Mouse (Mus musculus): ENCODE measurements around the gene Pmm2. TPM values are rescaled to one million over a fixed set of nuclear protein-coding genes. Genes with fewer than 3 reads are reported as not detected.

Pmm2 gene
- polyA plus RNA-seq, 1 experiment from 2014 or later = 54.1 TPM

DNA sequence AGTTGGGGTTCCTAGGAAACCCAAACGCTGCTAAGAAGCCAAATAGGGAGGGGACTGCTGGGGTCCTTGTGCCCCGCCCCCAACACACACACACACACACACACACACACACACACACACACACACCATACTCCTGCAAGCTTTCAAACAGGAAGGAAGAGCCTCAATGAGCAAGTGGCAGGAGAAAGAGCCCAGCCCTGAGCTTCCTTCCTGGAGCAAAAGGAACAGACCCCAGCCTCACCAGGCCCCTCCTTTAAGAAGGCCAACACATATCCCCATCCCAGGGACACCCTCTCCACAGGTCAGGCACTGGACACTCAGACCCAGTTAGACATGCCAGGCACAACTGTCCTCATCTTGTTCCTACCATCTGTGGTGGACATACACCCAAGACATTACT is 25.5 kb downstream of the Pmm2 start:
- H3K27me3 ChIP-seq = no peaks in the 10 kb centered on the region
- no peaks in the 10 kb centered on the region for H3K9me3 ChIP-seq
- no peak for ATAC-seq (ENCODE audit: low FRiP score)
- peaks cover 32% of the 10 kb centered on the region for H3K4me1 ChIP-seq
- peaks cover 53% of the 10 kb centered on the region for H3K36me3 ChIP-seq (replicated peaks)
- H3K4me3 ChIP-seq (replicated peaks) = no peak overlapping the region
- no peak overlapping the region for H3K27ac ChIP-seq
- WGBS = no CpG with 5 or more reads among the region's 2 CpGs
- H3K4me2 ChIP-seq = no peak overlapping the region
- H3K9ac ChIP-seq = no peak overlapping the region

DNA sequence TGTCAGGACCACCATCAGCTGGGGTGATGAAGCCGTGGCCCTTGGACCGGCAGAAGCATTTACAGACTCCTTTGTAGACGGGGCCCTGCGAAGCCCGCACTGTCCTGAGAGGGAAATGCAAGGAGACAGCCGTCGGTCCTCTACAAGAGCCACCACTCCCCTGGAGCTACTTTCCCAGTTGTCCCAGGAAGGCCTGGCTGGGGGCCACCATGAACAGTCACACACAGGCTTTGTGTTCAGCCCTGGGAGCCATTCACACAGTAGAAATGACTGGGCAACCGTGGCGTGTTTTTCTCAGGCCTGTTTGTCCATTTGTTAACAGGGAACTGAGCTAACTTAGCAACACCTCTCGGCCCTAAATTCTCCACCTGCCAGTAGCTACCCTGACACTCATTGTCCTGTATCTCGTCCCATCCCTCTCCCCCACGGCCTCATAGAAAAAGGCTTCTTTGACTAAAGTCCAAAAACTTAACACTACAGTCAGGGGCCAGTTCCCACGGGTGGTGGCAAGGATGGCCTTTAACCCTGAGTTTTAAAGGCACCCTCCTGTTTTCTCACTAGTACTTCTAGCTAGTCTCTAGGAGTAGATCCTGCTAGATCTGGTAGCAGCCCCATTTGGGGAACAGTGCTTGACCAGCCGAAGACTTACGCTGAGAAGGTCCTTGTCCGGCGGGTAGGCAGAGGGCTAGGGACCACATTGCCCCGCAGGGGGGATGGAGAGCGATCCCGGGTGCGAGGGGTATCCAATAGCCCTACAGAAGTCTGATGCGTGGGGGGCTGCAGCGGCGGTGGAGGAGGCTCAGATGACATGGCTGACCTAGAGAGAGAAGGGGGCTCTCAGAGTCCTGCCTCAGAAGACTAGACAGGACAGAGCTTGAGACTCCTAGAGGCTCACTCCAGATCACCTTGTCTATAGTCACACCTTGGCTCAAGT is 26.4 kb downstream of the Pmm2 start:
- 86% methylated on average over 24 of the region's 24 CpGs for WGBS
- H3K4me3 ChIP-seq (replicated peaks) = no peak overlapping the region
- 0 out of 2 replicates have a peak overlapping the region, but pooled peaks have one; percentile 4 for H3K9ac ChIP-seq
- H3K36me3 ChIP-seq (replicated peaks) = peaks cover 47% of the 10 kb centered on the region
- no peaks in the 10 kb centered on the region for H3K27me3 ChIP-seq
- H3K4me1 ChIP-seq = peaks cover 40% of the 10 kb centered on the region
- no peak overlapping the region for H3K4me2 ChIP-seq
- no peak for ATAC-seq (ENCODE audit: low FRiP score)
- H3K27ac ChIP-seq = no peak overlapping the region
- no peaks in the 10 kb centered on the region for H3K9me3 ChIP-seq

DNA sequence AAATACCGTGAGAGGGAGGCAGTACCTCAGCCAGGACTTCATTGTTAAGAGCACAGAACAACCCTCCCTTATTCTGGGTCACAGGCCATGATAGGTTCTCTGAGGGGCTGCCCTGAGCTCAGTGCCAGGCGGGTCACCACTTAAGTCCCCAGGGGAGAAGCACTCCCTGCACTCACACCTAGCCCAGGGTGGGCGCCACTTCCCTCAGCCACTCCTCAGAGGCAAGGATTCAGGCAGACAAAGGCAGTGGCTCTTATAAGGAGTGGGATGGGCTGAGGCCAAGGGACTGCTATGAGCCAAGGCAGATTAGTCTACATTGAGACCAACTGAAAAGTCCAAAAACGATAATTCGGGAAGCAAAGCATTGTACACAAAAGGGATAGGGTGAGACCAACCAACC is 27.9 kb downstream of the Pmm2 start:
- no peak overlapping the region for H3K4me2 ChIP-seq
- WGBS = 81% methylated on average over 5 of the region's 5 CpGs
- no peak for ATAC-seq (ENCODE audit: low FRiP score)
- H3K27me3 ChIP-seq = no peaks in the 10 kb centered on the region
- H3K27ac ChIP-seq = no peak overlapping the region
- H3K36me3 ChIP-seq (replicated peaks) = peaks cover 41% of the 10 kb centered on the region
- H3K9ac ChIP-seq = no peak overlapping the region
- H3K4me1 ChIP-seq = peaks cover 55% of the 10 kb centered on the region
- no peak overlapping the region for H3K4me3 ChIP-seq (replicated peaks)
- no peaks in the 10 kb centered on the region for H3K9me3 ChIP-seq

DNA sequence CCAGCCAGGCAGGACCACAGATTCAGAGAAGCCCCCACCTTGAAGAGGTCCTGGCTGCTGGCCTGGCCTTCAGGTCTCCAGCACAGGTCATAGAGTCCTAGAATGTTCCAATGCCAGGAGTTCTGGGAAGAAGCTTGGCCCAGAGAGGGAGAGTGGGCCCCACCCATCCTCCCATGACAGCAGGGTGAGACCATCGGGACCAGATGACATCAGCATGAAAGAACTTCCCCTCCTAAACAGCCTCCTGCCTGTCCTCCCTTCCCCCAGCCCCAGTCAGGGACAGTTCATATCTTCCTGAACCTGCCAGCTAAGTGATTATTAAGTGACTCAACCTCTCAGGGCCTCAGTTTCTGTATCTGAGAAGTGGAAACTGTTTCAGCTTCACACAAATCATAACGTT is 29.0 kb downstream of the Pmm2 start:
- no peak overlapping the region for H3K27ac ChIP-seq
- H3K4me1 ChIP-seq = peaks cover 64% of the 10 kb centered on the region
- no peak overlapping the region for H3K9ac ChIP-seq
- H3K36me3 ChIP-seq (replicated peaks) = peaks cover 32% of the 10 kb centered on the region
- no peaks in the 10 kb centered on the region for H3K27me3 ChIP-seq
- no peak for ATAC-seq (ENCODE audit: low FRiP score)
- no peaks in the 10 kb centered on the region for H3K9me3 ChIP-seq
- H3K4me3 ChIP-seq (replicated peaks) = no peak overlapping the region
- H3K4me2 ChIP-seq = no peak overlapping the region
- 79% methylated on average over 2 of the region's 2 CpGs for whole genome bisulfite sequencing

DNA sequence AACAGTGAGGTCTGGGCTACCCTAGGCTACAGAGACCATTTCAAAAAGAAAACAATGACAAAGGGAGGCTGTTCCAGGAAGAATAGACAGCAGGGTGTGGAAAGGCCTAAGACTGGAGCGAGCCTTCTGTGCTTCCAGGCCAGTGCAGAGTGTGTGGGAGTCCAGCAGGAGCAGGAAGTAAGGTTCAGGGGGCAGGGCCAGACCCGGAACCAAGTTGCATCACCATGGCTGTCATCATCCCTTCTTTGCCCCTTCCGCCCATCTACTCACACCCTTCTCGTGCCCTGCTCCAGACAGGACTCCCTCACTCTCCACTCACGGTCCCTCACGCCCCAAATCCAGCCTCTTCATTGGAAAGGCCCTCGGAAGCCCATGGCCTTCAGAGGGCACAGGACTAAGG is 29.8 kb downstream of the Pmm2 start:
- Histone ChIP-seq H3K27me3 (no peaks in the 10 kb centered on the region), H3K4me2 (peak overlapping the region; percentile 6; the same call in 1 of the 2 replicates), H3K27ac (no peak overlapping the region), H3K36me3 (replicated peaks) (peaks cover 24% of the 10 kb centered on the region), H3K9me3 (no peaks in the 10 kb centered on the region), H3K4me3 (replicated peaks) (no peak overlapping the region), H3K9ac (no peak overlapping the region), H3K4me1 (peaks cover 64% of the 10 kb centered on the region)
- ATAC-seq (ENCODE audit: low FRiP score) = no peak
- 86% methylated on average over 7 of the region's 7 CpGs for WGBS

DNA sequence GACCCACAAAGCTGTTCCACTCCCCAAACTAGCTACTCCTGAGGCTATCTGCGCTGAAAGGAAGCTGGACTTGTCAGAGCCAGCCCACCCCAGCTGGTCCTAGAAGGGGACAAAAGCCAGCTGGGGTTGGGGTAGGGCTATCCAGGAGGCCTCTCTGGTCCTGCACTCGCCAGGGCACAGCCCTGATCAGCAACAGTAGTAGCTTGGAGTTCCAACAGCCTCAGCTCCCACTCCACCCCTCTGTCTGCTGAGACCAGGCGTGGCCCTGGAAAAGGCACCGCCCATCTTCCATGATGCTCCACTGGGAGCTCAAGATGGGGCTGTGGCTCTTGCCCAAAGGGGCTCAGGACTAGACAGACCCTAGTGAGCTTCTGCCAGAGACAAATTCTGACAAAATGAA is 30.3 kb downstream of the Pmm2 start:
- Histone ChIP-seq H3K4me3 (replicated peaks) (no peak overlapping the region), H3K27me3 (no peaks in the 10 kb centered on the region; the same call in 1 of the 2 replicates), H3K4me2 (peak overlapping the region; percentile 6; the same call in 1 of the 2 replicates), H3K9ac (no peak overlapping the region), H3K27ac (no peak overlapping the region), H3K4me1 (peaks cover 64% of the 10 kb centered on the region), H3K9me3 (no peaks in the 10 kb centered on the region), H3K36me3 (replicated peaks) (peaks cover 18% of the 10 kb centered on the region)
- ATAC-seq (ENCODE audit: low FRiP score) = no peak
- 78% methylated on average over 4 of the region's 4 CpGs for WGBS

DNA sequence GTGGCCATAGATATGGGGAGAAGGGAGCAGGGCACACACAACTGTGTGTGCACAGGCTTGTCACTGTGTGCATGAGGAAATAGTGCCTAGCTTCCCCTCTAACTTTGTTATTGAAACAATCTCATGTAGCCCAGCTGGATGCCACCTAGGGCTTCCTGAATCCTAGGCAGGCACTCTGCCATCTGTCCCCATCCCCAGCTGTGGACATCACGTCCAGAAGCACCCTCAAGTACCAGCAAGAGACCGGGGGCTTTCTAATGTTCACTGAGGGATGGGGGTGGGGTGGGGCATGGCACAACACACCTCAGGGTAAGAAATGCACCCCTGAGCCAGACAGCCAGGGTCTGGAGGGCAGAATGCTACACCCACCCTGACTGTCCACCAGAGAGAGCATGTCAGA is 30.9 kb downstream of the Pmm2 start:
- Histone ChIP-seq H3K27me3 (peaks cover 4% of the 10 kb centered on the region), H3K4me3 (replicated peaks) (no peak overlapping the region), H3K4me1 (peaks cover 63% of the 10 kb centered on the region), H3K36me3 (replicated peaks) (peaks cover 12% of the 10 kb centered on the region), H3K9me3 (no peaks in the 10 kb centered on the region), H3K9ac (peak overlapping the region; percentile 80; the same call in 1 of the 2 replicates), H3K4me2 (0 out of 2 replicates have a peak overlapping the region, but pooled peaks have one; percentile 15), H3K27ac (no peak overlapping the region)
- no peak for ATAC-seq (ENCODE audit: low FRiP score)
- 76% methylated on average over 2 of the region's 2 CpGs for WGBS

DNA sequence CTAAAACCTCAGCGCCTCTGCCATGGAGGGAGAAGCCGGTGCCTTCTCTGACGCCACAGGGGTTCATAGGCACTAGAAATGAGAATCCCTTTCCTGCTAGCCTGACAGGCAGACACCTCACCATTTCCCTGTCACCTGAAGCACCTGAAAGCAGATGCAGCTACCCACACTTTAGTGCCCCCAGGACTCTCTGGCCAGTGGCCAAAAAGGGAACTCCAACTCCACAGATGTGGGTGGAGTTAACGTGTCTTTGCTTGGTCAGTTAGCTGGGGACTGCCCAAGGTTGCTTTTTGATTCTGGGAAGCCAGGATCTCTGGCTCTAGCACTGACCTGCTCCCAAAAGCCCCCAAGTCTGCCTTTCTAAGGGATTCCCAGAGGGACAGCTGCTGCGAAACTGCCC is 32.0 kb downstream of the Pmm2 start:
- Histone ChIP-seq H3K9ac (peak overlapping the region; percentile 80; the same call in 1 of the 2 replicates), H3K9me3 (no peaks in the 10 kb centered on the region), H3K4me2 (peak overlapping the region; percentile 82), H3K36me3 (replicated peaks) (peaks cover 5% of the 10 kb centered on the region; the same call in 1 of the 2 replicates), H3K4me1 (peaks cover 58% of the 10 kb centered on the region), H3K4me3 (replicated peaks) (peak overlapping the region; percentile 69), H3K27me3 (peaks cover 14% of the 10 kb centered on the region), H3K27ac (peak overlapping the region; percentile 78)
- no peak for ATAC-seq (ENCODE audit: low FRiP score)
- 46% methylated on average over 5 of the region's 5 CpGs for WGBS

DNA sequence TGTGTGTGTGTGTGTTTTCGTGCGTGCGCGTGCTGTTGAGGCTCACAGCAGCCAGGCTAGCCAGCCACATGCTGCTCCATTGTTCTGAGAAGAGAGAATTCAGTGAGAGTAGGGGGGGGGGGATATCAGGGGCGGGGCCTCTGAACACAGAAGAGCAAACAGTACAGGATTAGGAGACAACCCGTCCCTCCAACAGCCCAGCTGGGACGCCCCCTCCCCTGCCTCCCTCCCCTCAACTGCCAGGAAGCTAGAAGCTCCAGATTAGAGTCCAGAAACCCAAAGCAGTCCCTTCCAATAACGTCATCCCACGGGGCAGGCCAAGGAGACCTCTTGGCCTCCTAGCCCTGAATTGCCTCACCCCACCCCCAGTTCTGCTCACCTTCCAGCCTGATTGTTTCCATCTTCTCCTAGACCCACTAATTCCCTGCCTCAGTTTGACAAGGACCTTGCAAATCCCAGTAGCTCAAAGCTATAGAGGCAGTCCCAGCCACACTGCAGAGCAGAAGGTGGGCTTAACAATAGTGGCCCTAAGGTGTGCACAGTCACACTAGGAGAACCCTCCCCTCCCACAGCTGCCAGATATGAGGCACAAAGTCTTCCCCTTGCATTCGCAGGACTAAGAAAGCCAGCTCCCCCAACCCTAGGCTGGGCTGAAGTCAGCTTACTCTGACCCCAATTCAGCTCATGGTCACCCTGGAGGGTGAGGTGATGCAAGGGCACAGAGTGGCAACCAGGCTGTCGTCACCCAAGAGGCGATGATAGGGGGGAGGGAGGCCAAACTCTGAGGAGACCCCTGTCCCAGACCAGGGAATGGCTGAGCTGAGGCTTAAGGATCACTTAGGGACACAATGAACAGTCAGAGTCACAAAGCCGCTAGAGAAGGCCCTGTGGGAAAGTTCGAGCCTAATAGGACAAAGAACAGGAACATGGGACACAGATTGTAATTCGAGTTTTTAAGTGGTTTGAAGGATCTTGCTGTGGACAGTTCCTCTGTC is 32.9 kb downstream of the Pmm2 start:
- peak overlapping the region; percentile 82 for H3K4me2 ChIP-seq
- no peaks in the 10 kb centered on the region for H3K9me3 ChIP-seq
- peaks cover 14% of the 10 kb centered on the region for H3K27me3 ChIP-seq
- H3K9ac ChIP-seq = peak overlapping the region; percentile 80
- peak overlapping the region; percentile 69 for H3K4me3 ChIP-seq (replicated peaks)
- peak; percentile 62 for ATAC-seq (ENCODE audit: low FRiP score)
- H3K4me1 ChIP-seq = peaks cover 58% of the 10 kb centered on the region
- H3K36me3 ChIP-seq (replicated peaks) = 0 out of 2 replicates have a peak, but pooled peaks cover 5% of the 10 kb centered on the region
- H3K27ac ChIP-seq = peak overlapping the region; percentile 78
- WGBS = 2% methylated on average over 14 of the region's 15 CpGs

DNA sequence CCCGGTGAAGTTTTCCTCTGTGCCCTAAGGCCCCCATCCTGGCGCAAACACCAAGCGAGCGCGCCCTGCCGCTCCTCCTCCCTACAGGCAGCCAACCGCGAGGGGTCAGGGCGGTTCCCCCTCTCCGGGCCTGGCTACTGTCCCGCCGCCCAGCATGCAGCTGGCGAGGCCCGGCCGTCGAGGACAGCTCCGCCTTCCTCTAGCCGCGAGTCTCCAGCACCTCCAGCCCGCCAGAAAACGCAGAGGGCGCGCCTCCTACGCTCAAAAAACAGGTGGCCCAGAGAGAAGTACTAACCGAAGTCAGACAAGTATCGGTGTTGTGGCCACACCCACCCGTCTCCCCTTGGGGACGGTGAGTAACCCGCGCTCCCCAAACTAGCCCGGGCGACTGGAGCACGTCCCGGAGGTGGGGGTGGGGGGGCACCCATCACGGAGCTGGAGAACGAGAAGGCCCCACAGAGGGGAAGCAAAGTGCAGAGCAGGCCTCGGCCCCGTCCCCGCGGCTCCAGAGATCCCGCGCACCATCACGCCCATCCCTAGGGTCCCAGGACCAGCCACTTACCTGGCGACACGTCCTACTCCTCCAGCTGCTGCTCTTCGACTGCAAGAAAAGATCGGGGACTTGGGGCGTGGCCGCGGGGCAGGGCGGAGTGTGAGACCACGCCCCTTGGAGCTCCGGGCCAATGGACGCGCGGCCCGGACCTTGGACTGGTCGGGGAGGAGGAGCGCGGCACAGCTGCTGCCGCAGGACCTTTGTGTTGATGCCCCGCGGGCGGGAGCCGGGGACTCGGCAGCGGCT is 34.3 kb downstream of the Pmm2 start, which contains the start of gene Carhsp1:
Gene Carhsp1 (minus strand): TSS at position 605 of the 799 bp plus-strand sequence.
- 0 out of 2 replicates have a peak, but pooled peaks cover 5% of the 10 kb centered on the region for H3K36me3 ChIP-seq (replicated peaks)
- H3K27me3 ChIP-seq = peaks cover 14% of the 10 kb centered on the region
- H3K9me3 ChIP-seq = no peaks in the 10 kb centered on the region
- peak within 1 kb of the TSS; percentile 82 for H3K4me2 ChIP-seq
- H3K4me1 ChIP-seq = peaks cover 44% of the 10 kb centered on the region
- H3K4me3 ChIP-seq (replicated peaks) = peak within 1 kb of the TSS; percentile 69
- under 1% methylated on average over 65 of the region's 67 CpGs for WGBS
- H3K9ac ChIP-seq = peak within 1 kb of the TSS; percentile 80
- peak within 1 kb of the TSS; percentile 78 for H3K27ac ChIP-seq
- peak; percentile 93 for ATAC-seq (ENCODE audit: low FRiP score)

DNA sequence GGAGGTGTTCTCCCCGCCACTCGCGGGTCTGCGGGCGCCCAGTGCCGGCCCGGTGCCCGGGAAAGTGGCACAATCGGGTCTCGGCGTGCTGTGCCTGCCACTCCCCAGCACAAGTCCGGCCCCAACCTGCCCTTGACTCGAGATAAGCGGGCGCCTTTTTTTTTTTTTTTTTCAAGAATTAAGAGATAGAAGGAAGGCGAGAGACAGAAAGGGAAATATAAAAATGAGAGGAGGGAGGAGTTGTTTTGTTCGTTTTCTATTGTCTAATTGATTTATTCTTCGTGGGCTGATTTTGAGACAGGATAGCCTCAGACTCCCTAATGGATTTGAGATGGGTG is 34.8 kb downstream of the Pmm2 start:
- ATAC-seq (ENCODE audit: low FRiP score) = no peak
- peak overlapping the region; percentile 78; the same call in 1 of the 2 replicates for H3K27ac ChIP-seq

More for the DNA sequence above, 34.8 kb downstream of the Pmm2 start:
- H3K27me3 ChIP-seq = peaks cover 14% of the 10 kb centered on the region
- H3K36me3 ChIP-seq (replicated peaks) = 0 out of 2 replicates have a peak, but pooled peaks cover 5% of the 10 kb centered on the region
- H3K9me3 ChIP-seq = no peaks in the 10 kb centered on the region
- 2% methylated on average over 18 of the region's 18 CpGs for WGBS
- H3K4me3 ChIP-seq (replicated peaks) = peak overlapping the region; percentile 69
- H3K4me2 ChIP-seq = peak overlapping the region; percentile 82
- peaks cover 39% of the 10 kb centered on the region for H3K4me1 ChIP-seq
- peak overlapping the region; percentile 80 for H3K9ac ChIP-seq
